Mouse (Mus musculus): ENCODE results near the gene Evc2. TPM values are rescaled to one million over a fixed set of nuclear protein-coding genes. Genes with fewer than 3 reads are reported as not detected.

Evc2 gene
- total RNA-seq, 1 experiment = 32.1 TPM

DNA sequence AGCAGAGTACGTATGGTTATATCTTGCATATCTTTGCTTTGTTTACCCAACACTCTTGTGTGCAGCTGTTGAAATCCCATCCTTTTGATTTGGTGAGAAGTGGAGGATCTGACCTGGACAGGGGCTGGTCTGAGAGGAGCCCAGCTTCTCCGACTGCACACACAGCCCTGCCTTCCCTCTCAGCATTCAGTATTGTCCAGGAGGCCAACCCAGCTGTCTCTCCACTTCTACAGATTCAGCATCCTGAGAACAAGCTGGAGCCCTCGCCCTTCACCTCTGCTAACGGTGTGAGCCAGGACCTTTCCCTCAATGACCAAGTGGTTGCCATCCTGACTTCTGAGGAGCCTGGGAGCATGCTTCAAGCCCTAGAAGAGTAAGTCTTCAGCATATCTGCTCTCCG is 25.0 kb downstream of the Evc2 start:
- no peak for DNase-seq (ENCODE audit: low read depth, low spot score)
- no peak for TF ChIP-seq ZNF384 (IDR thresholded peaks at IDR 0.05; ENCODE audit: low read depth, low read length)
- TF ChIP-seq CHD2 (IDR thresholded peaks at IDR 0.05; ENCODE audit: low read depth, low read length) = no peak
- TF ChIP-seq ZC3H11A (IDR thresholded peaks at IDR 0.05; ENCODE audit: borderline replicate concordance, low read depth, low read length) = no peak
- no peak for TF ChIP-seq MAFK (IDR thresholded peaks at IDR 0.05; ENCODE audit: insufficient read depth, low read depth, low read length)
- no peak for TF ChIP-seq HCFC1 (IDR thresholded peaks at IDR 0.05; ENCODE audit: borderline replicate concordance, insufficient read depth, low read length)
- in situ Hi-C loops (cut with MboI; ENCODE audit: low sequenced_read_pairs in 2 of 2, unreplicated experiment in 2 of 2) = no loop called here
- Histone ChIP-seq H3K27ac (ENCODE audit: insufficient read depth, low read depth, low read length, poor library complexity, severe bottlenecking) (no peak overlapping the region), H3K9me3 (ENCODE audit: control insufficient read depth, insufficient read depth, low read depth, low read length) (no peaks in the 10 kb centered on the region), H3K4me3 (ENCODE audit: insufficient read depth in 1 of 2, low read depth in 1 of 2, low read length in 2 of 2, poor library complexity in 1 of 2, severe bottlenecking in 1 of 2) (no peak overlapping the region), H3K9ac (ENCODE audit: insufficient read depth, low read depth, low read length, poor library complexity, severe bottlenecking) (no peak overlapping the region), H3K4me1 (ENCODE audit: control insufficient read depth in 2 of 2, insufficient read depth in 2 of 2, low read length in 2 of 2, poor library complexity in 1 of 2) (no peaks in the 10 kb centered on the region; a peak in 1 of 4 replicates), H3K36me3 (ENCODE audit: control insufficient read depth, insufficient read depth, low read length, poor library complexity, severe bottlenecking) (peaks cover 4% of the 10 kb centered on the region; the same call in 1 of the 2 replicates)

DNA sequence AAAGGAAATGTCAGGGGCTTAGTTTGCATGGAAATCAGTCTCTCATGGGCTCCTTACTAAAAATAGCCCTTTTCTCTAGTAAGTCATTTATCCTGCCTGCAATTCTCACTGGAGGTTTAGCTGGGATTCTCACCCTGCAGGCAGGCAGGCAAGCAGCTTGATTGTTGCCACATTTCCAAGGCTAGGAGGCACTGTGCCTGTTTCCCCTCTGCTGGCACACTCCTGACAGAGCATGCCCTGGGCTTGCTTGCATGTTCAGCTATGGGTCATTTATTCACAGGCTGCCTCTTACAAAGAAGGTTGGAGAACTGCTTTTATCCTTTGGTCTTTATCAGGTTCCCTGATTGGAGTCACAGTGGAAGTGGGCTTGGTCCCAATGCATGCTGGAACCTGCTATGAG is 27.5 kb downstream of the Evc2 start:
- H3K27ac ChIP-seq (ENCODE audit: insufficient read depth, low read depth, low read length, poor library complexity, severe bottlenecking) = no peak overlapping the region
- DNase-seq (ENCODE audit: low read depth, low spot score) = no peak
- H3K4me1 ChIP-seq (ENCODE audit: control insufficient read depth in 2 of 2, insufficient read depth in 2 of 2, low read length in 2 of 2, poor library complexity in 1 of 2) = no peaks in the 10 kb centered on the region; a peak in 1 of 4 replicates
- in situ Hi-C loops (cut with MboI; ENCODE audit: low sequenced_read_pairs in 2 of 2, unreplicated experiment in 2 of 2) = no loop called here
- no peaks in the 10 kb centered on the region for H3K9me3 ChIP-seq (ENCODE audit: control insufficient read depth, insufficient read depth, low read depth, low read length)
- TF ChIP-seq ZC3H11A (IDR thresholded peaks at IDR 0.05; ENCODE audit: borderline replicate concordance, low read depth, low read length) = no peak
- TF ChIP-seq CHD2 (IDR thresholded peaks at IDR 0.05; ENCODE audit: low read depth, low read length) = no peak
- no peak for TF ChIP-seq MAFK (IDR thresholded peaks at IDR 0.05; ENCODE audit: insufficient read depth, low read depth, low read length)
- no peak for TF ChIP-seq ZNF384 (IDR thresholded peaks at IDR 0.05; ENCODE audit: low read depth, low read length)
- TF ChIP-seq HCFC1 (IDR thresholded peaks at IDR 0.05; ENCODE audit: borderline replicate concordance, insufficient read depth, low read length) = no peak
- no peak overlapping the region for H3K4me3 ChIP-seq (ENCODE audit: insufficient read depth in 1 of 2, low read depth in 1 of 2, low read length in 2 of 2, poor library complexity in 1 of 2, severe bottlenecking in 1 of 2)
- peaks cover 2% of the 10 kb centered on the region; the same call in 1 of the 2 replicates for H3K36me3 ChIP-seq (ENCODE audit: control insufficient read depth, insufficient read depth, low read length, poor library complexity, severe bottlenecking)
- H3K9ac ChIP-seq (ENCODE audit: insufficient read depth, low read depth, low read length, poor library complexity, severe bottlenecking) = no peak overlapping the region

DNA sequence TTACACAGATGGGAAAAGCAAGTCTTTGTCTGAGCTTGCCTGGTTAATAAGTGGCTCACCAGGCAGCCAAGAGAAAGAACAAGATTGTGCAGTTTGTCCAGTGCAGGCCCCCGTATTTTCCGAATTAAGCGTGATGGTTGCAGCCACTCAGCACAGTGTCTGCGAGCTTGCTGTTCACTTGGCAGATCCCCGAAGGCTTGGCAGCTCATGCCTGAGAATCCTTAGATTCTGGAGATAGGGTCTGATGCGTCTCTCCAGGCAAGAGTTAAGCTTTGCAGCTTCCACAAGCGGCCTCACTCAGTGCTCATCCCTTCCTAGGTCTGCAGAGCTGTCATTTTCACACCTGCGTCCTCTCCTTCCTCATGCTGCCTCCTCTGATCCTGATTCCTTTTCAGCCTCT is 30.5 kb downstream of the Evc2 start:
- Histone ChIP-seq H3K9me3 (ENCODE audit: control insufficient read depth, insufficient read depth, low read depth, low read length) (no peaks in the 10 kb centered on the region), H3K36me3 (ENCODE audit: control insufficient read depth, insufficient read depth, low read length, poor library complexity, severe bottlenecking) (peaks cover 3% of the 10 kb centered on the region; the same call in 1 of the 2 replicates), H3K9ac (ENCODE audit: insufficient read depth, low read depth, low read length, poor library complexity, severe bottlenecking) (no peak overlapping the region), H3K27ac (ENCODE audit: insufficient read depth, low read depth, low read length, poor library complexity, severe bottlenecking) (no peak overlapping the region), H3K4me3 (ENCODE audit: insufficient read depth in 1 of 2, low read depth in 1 of 2, low read length in 2 of 2, poor library complexity in 1 of 2, severe bottlenecking in 1 of 2) (no peak overlapping the region), H3K4me1 (ENCODE audit: control insufficient read depth in 2 of 2, insufficient read depth in 2 of 2, low read length in 2 of 2, poor library complexity in 1 of 2) (no peaks in the 10 kb centered on the region; a peak in 1 of 4 replicates)
- TF ChIP-seq ZNF384 (IDR thresholded peaks at IDR 0.05; ENCODE audit: low read depth, low read length) (no peak), HCFC1 (IDR thresholded peaks at IDR 0.05; ENCODE audit: borderline replicate concordance, insufficient read depth, low read length) (no peak), CHD2 (IDR thresholded peaks at IDR 0.05; ENCODE audit: low read depth, low read length) (no peak), MAFK (IDR thresholded peaks at IDR 0.05; ENCODE audit: insufficient read depth, low read depth, low read length) (no peak), ZC3H11A (IDR thresholded peaks at IDR 0.05; ENCODE audit: borderline replicate concordance, low read depth, low read length) (no peak)
- DNase-seq (ENCODE audit: low read depth, low spot score) = no peak
- in situ Hi-C loops (cut with MboI; ENCODE audit: low sequenced_read_pairs in 2 of 2, unreplicated experiment in 2 of 2) = no loop called here

DNA sequence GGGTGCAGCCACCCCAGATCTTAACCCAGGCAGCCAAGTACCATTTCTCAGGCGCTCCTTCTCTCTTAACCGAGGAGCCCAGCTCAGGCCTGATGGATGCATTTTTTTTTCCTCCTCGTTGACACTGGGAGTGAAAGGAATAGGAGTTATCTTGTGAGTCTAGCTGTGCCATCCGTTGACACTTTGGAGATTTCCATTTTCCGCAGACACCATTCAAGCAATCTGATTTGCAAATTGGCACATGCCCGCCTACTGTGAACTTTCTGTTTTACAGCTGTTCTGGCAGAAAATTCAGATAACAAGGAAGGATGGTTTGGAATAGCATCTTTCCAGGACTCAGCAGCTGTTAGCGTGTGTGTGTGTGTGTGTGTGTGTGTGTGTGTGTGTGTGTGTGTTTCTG is 39.1 kb downstream of the Evc2 start:
- H3K36me3 ChIP-seq (ENCODE audit: control insufficient read depth, insufficient read depth, low read length, poor library complexity, severe bottlenecking) = peaks cover 8% of the 10 kb centered on the region
- no peaks in the 10 kb centered on the region for H3K4me1 ChIP-seq (ENCODE audit: control insufficient read depth in 2 of 2, insufficient read depth in 2 of 2, low read length in 2 of 2, poor library complexity in 1 of 2)
- no peak for DNase-seq (ENCODE audit: low read depth, low spot score)
- no peak overlapping the region for H3K9ac ChIP-seq (ENCODE audit: insufficient read depth, low read depth, low read length, poor library complexity, severe bottlenecking)
- no peaks in the 10 kb centered on the region for H3K9me3 ChIP-seq (ENCODE audit: control insufficient read depth, insufficient read depth, low read depth, low read length)
- no peak overlapping the region for H3K4me3 ChIP-seq (ENCODE audit: insufficient read depth in 1 of 2, low read depth in 1 of 2, low read length in 2 of 2, poor library complexity in 1 of 2, severe bottlenecking in 1 of 2)
- no peak for TF ChIP-seq MAFK (IDR thresholded peaks at IDR 0.05; ENCODE audit: insufficient read depth, low read depth, low read length)
- no peak for TF ChIP-seq ZNF384 (IDR thresholded peaks at IDR 0.05; ENCODE audit: low read depth, low read length)
- TF ChIP-seq CHD2 (IDR thresholded peaks at IDR 0.05; ENCODE audit: low read depth, low read length) = no peak
- no peak for TF ChIP-seq HCFC1 (IDR thresholded peaks at IDR 0.05; ENCODE audit: borderline replicate concordance, insufficient read depth, low read length)
- no peak for TF ChIP-seq ZC3H11A (IDR thresholded peaks at IDR 0.05; ENCODE audit: borderline replicate concordance, low read depth, low read length)
- in situ Hi-C loops (cut with MboI; ENCODE audit: low sequenced_read_pairs in 2 of 2, unreplicated experiment in 2 of 2) = no loop called here
- no peak overlapping the region for H3K27ac ChIP-seq (ENCODE audit: insufficient read depth, low read depth, low read length, poor library complexity, severe bottlenecking)

DNA sequence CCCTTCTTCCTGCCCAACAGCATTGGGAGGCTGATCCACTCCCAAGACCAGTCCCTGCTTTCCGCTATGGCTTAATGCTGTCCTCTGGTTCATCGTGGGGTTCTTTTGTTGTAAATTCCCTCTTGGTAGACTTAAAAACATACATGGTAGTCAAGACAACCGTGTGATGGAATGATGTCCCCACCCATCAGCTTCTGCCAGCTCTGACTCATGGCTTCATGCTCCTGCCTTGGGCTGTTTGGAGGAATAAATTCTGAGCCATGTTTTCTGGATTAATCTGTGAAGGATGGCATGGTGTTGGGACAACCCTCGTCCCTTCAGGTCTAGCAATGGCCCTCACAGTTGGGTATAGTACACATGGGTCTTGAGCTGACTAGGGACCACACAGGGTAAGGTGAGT is 42.3 kb downstream of the Evc2 start:
- no peak for TF ChIP-seq ZNF384 (IDR thresholded peaks at IDR 0.05; ENCODE audit: low read depth, low read length)
- TF ChIP-seq MAFK (IDR thresholded peaks at IDR 0.05; ENCODE audit: insufficient read depth, low read depth, low read length) = no peak
- no peak for TF ChIP-seq ZC3H11A (IDR thresholded peaks at IDR 0.05; ENCODE audit: borderline replicate concordance, low read depth, low read length)
- TF ChIP-seq HCFC1 (IDR thresholded peaks at IDR 0.05; ENCODE audit: borderline replicate concordance, insufficient read depth, low read length) = no peak
- no peak for TF ChIP-seq CHD2 (IDR thresholded peaks at IDR 0.05; ENCODE audit: low read depth, low read length)
- Histone ChIP-seq H3K36me3 (ENCODE audit: control insufficient read depth, insufficient read depth, low read length, poor library complexity, severe bottlenecking) (peaks cover 8% of the 10 kb centered on the region), H3K9ac (ENCODE audit: insufficient read depth, low read depth, low read length, poor library complexity, severe bottlenecking) (no peak overlapping the region), H3K4me1 (ENCODE audit: control insufficient read depth in 2 of 2, insufficient read depth in 2 of 2, low read length in 2 of 2, poor library complexity in 1 of 2) (no peaks in the 10 kb centered on the region), H3K9me3 (ENCODE audit: control insufficient read depth, insufficient read depth, low read depth, low read length) (no peaks in the 10 kb centered on the region), H3K4me3 (ENCODE audit: insufficient read depth in 1 of 2, low read depth in 1 of 2, low read length in 2 of 2, poor library complexity in 1 of 2, severe bottlenecking in 1 of 2) (no peak overlapping the region), H3K27ac (ENCODE audit: insufficient read depth, low read depth, low read length, poor library complexity, severe bottlenecking) (no peak overlapping the region)
- in situ Hi-C loops (cut with MboI; ENCODE audit: low sequenced_read_pairs in 2 of 2, unreplicated experiment in 2 of 2) = no loop called here
- no peak for DNase-seq (ENCODE audit: low read depth, low spot score)

All from ES-E14 (cell line).